Mouse (Mus musculus) gastrocnemius, postnatal 25 days (tissue): Measurements from ENCODE around the gene Cd37. TPM values are rescaled to one million over a fixed set of nuclear protein-coding genes. Genes with fewer than 3 reads are reported as not detected.
A peak's percentile ranks its signal among the peaks of the same experiment; 100 is the strongest.

ENCODE experiments used
- DNase-seq: peaks from one replicate; pipeline ENCODE4 v3.0.0; 2022
- total RNA-seq, 2 experiments: library from RNA; stranded (reverse); gene quantifications; 1 replicate in 1 of 2; 2 replicates in 1 of 2; pipeline ENCODE4 v1.2.3; 2021

Gene Cd37
- total RNA-seq, 2 experiments from 2014 or later, result 1.3 to 2.0 TPM

GRCm38 (mm10) chr7:45234922-45235571 is 3.9 kb downstream of the Cd37 start:
- DNase-seq, result peak; percentile 30

GRCm38 (mm10) chr7:45234333-45234841 is 4.5 kb downstream of the Cd37 start:
- no peak for DNase-seq

GRCm38 (mm10) chr7:45233580-45234332 is 5.2 kb downstream of the Cd37 start:
- DNase-seq, result no peak

GRCm38 (mm10) chr7:45232716-45233465 is 6.0 kb downstream of the Cd37 start:
- no peak for DNase-seq

GRCm38 (mm10) chr7:45231941-45232340 is 7.0 kb downstream of the Cd37 start:
- no peak for DNase-seq

- no peak for DNase-seq
These were observed 7.7 kb downstream of the Cd37 start for GRCm38 (mm10) chr7:45231192-45231591.

- no peak for DNase-seq
These were observed 9.3 kb downstream of the Cd37 start for GRCm38 (mm10) chr7:45229459-45230203.

GRCm38 (mm10) chr7:45229046-45229445 is 9.9 kb downstream of the Cd37 start:
- no peak for DNase-seq

- DNase-seq, result no peak
These were observed 10.4 kb downstream of the Cd37 start for GRCm38 (mm10) chr7:45228548-45228947.

- no peak for DNase-seq
These were observed 12.5 kb downstream of the Cd37 start for GRCm38 (mm10) chr7:45226421-45226820.

GRCm38 (mm10) chr7:45224826-45225225 is 14.1 kb downstream of the Cd37 start:
- DNase-seq, result no peak

GRCm38 (mm10) chr7:45221680-45222079 is 17.2 kb downstream of the Cd37 start:
- no peak for DNase-seq

- DNase-seq, result peak; percentile 49
These were observed 22.3 kb downstream of the Cd37 start for GRCm38 (mm10) chr7:45216442-45217183.

GRCm38 (mm10) chr7:45215673-45216441 is 23.1 kb downstream of the Cd37 start, which contains the start of gene Tead2:
Gene Tead2, plus strand, starts transcription at chr7:45215753.
- DNase-seq, result no peak

- DNase-seq, result no peak
These were observed 25.2 kb downstream of the Cd37 start for GRCm38 (mm10) chr7:45213708-45214107.

- DNase-seq, result no peak
These were observed 26.6 kb downstream of the Cd37 start for GRCm38 (mm10) chr7:45212356-45212755.

GRCm38 (mm10) chr7:45211851-45212251 is 27.1 kb downstream of the Cd37 start, which contains the start of gene Dkkl1:
Gene Dkkl1, minus strand, starts transcription at chr7:45212147.
- no peak for DNase-seq

- DNase-seq, result no peak
These were observed 27.8 kb downstream of the Cd37 start for GRCm38 (mm10) chr7:45211070-45211469.

GRCm38 (mm10) chr7:45208260-45208659 is 30.7 kb downstream of the Cd37 start:
- no peak for DNase-seq
